Mouse (Mus musculus) inflammation-experienced regulatory T-cells (primary cell): ENCODE results near the gene Adamts6. TPM values are rescaled to one million over a fixed set of nuclear protein-coding genes. Genes with fewer than 3 reads are reported as not detected.

Source experiments
- polyA plus RNA-seq, 2 experiments: library from polyadenylated mRNA; unstranded; fragments of 100-300 nt; shearing (Covaris generic); gene quantifications; one replicate each; pipeline ENCODE4 v1.2.1; 2017

Adamts6 gene
- 10 to 100 TPM in 1 of 2 experiments, 1 to 10 TPM in 1; 8.5 to 28.7 TPM for polyA plus RNA-seq

GRCm38 (mm10) chr13:104287366-104288225 is at the start of gene Adamts6:
Gene Adamts6, plus strand, starts transcription at chr13:104287835.

Other genes with a start within 250 kb of the Adamts6 start
- gene Nln, start 178.2 kb upstream of the Adamts6 start, polyA plus RNA-seq, result 10 to 100 TPM; 12.3 to 13.8 TPM
- gene Sgtb, start 178.1 kb upstream of the Adamts6 start, polyA plus RNA-seq, result under 1 TPM; 0.39 to 0.48 TPM
- 10 to 100 TPM; 42.2 to 44.9 TPM for gene Trappc13, start 109.4 kb upstream of the Adamts6 start, polyA plus RNA-seq
- gene Trim23, start 109.0 kb upstream of the Adamts6 start, polyA plus RNA-seq, result 10 to 100 TPM; 13.1 to 16.1 TPM
- gene Cenpk, start 59.2 kb upstream of the Adamts6 start, polyA plus RNA-seq, result 1 to 10 TPM; 1.7 to 2.7 TPM
- gene Ppwd1, start 59.0 kb upstream of the Adamts6 start, polyA plus RNA-seq, result 10 to 100 TPM in 1 of 2 experiments, 1 to 10 TPM in 1; 6.2 to 11.0 TPM